Comparison of ENCODE assay signal across 9 mouse cellular contexts in genomic region chr1:165976672-165977448, GRCm38 (mm10). TPM values are rescaled to one million over a fixed set of nuclear protein-coding genes. Genes with fewer than 3 reads are reported as not detected.
DNase-seq lines count a peak whose midpoint lies in the region; ATAC-seq and TF ChIP-seq lines count a peak whose summit lies in the region.
"Had no signal": no experiment of that assay in that cellular context is flagged by ENCODE, and none has a peak within 500 bp of the region (broad histone marks: within the 10 kb centered on the region; RNA-seq: fewer than 3 reads in every experiment).

No protein-coding gene starts in this region.

- H3K9ac ChIP-seq in embryonic facial prominence, embryonic 13.5 days, result no peak overlapping the region
- no peak overlapping the region for H3K9ac ChIP-seq in liver, embryonic 13.5 days

- H3K9me3 ChIP-seq in embryonic facial prominence, embryonic 13.5 days, result no peaks in the 10 kb centered on the region
- H3K9me3 ChIP-seq in embryonic facial prominence, embryonic 10.5 days, result no peaks in the 10 kb centered on the region
- H3K9me3 ChIP-seq in liver, embryonic 13.5 days (replicated peaks), result no peaks in the 10 kb centered on the region

- H3K4me1 ChIP-seq in embryonic facial prominence, embryonic 13.5 days, result peaks cover 4% of the 10 kb centered on the region; the same call in 1 of the 2 replicates
- 0 out of 2 replicates have a peak, but pooled peaks cover 4% of the 10 kb centered on the region for H3K4me1 ChIP-seq in embryonic facial prominence, embryonic 10.5 days
- H3K4me1 ChIP-seq in thymus, adult 2 months (replicated peaks; ENCODE audit: control insufficient read depth, insufficient read depth, low read length), result peaks cover 2% of the 10 kb centered on the region
- H3K4me1 ChIP-seq in liver, embryonic 13.5 days (replicated peaks), result peaks cover 21% of the 10 kb centered on the region

- TF ChIP-seq CTCF in thymus, adult 2 months (IDR thresholded peaks at IDR 0.05; ENCODE audit: borderline replicate concordance, control insufficient read depth, extremely low read depth, insufficient read depth, low read length, poor library complexity), result no peak

- no peak overlapping the region for H3K4me2 ChIP-seq in embryonic facial prominence, embryonic 13.5 days
- no peak overlapping the region for H3K4me2 ChIP-seq in liver, embryonic 13.5 days

- TF ChIP-seq POLR2A in thymus, adult 2 months (IDR thresholded peaks at IDR 0.05; ENCODE audit: control insufficient read depth, extremely low read depth, insufficient read depth, low read length, poor library complexity), result no peak

- H3K36me3 ChIP-seq in embryonic facial prominence, embryonic 13.5 days, result no peaks in the 10 kb centered on the region
- no peaks in the 10 kb centered on the region for H3K36me3 ChIP-seq in embryonic facial prominence, embryonic 10.5 days (replicated peaks)
- H3K36me3 ChIP-seq in thymus, adult 2 months (ENCODE audit: control insufficient read depth, insufficient read depth, low read length), result no peaks in the 10 kb centered on the region
- no peaks in the 10 kb centered on the region for H3K36me3 ChIP-seq in liver, embryonic 13.5 days

- no peak overlapping the region for H3K4me3 ChIP-seq in embryonic facial prominence, embryonic 13.5 days
- no peak overlapping the region for H3K4me3 ChIP-seq in embryonic facial prominence, embryonic 10.5 days
- H3K4me3 ChIP-seq in thymus, adult 2 months (ENCODE audit: control insufficient read depth, insufficient read depth, low read length), result no peak overlapping the region
- H3K4me3 ChIP-seq in liver, embryonic 13.5 days (replicated peaks), result no peak overlapping the region

- WGBS in embryonic facial prominence, embryonic 13.5 days, result 59% methylated on average over 7 of the region's 7 CpGs
- WGBS in embryonic facial prominence, embryonic 10.5 days, result 76% methylated on average over 7 of the region's 7 CpGs
- WGBS in thymus, adult 2 months, result 38% methylated on average over 7 of the region's 7 CpGs
- 27% methylated on average over 7 of the region's 7 CpGs for WGBS in liver, embryonic 13.5 days (ENCODE audit: insufficient replicate concordance)

- no peak for DNase-seq in embryonic facial prominence, embryonic 10.5 days (ENCODE audit: low spot score)
- DNase-seq in thymus, postnatal 0 days (ENCODE audit: low spot score), result peak; percentile 44
- no peak for DNase-seq in thymus, adult 2 months
- no peak for DNase-seq in liver, embryonic 13.5 days
- peak; percentile 40 for DNase-seq in thymus, postnatal 4 days
- DNase-seq in embryo, embryonic 9.5 days (ENCODE audit: extremely low spot score), result no peak
- DNase-seq in embryo, embryonic 10 days (ENCODE audit: low spot score), result no peak

- no peak for ATAC-seq in embryonic facial prominence, embryonic 13.5 days (ENCODE audit: insufficient number of reproducible peaks, insufficient read depth, low FRiP score, low TSS enrichment, low read depth)
- peak; percentile 63 for ATAC-seq in liver, embryonic 13.5 days (ENCODE audit: low read depth)

- peak overlapping the region; percentile 2; the same call in 1 of the 2 replicates for H3K27ac ChIP-seq in embryonic facial prominence, embryonic 13.5 days
- H3K27ac ChIP-seq in embryonic facial prominence, embryonic 10.5 days (replicated peaks), result no peak overlapping the region
- no peak overlapping the region for H3K27ac ChIP-seq in thymus, adult 2 months (ENCODE audit: control insufficient read depth, insufficient read depth, low read length)
- H3K27ac ChIP-seq in liver, embryonic 13.5 days, result no peak overlapping the region; the same call in 1 of the 2 replicates
- H3K27ac ChIP-seq: kidney, postnatal 0 days had no signal

- no peaks in the 10 kb centered on the region for H3K27me3 ChIP-seq in embryonic facial prominence, embryonic 13.5 days
- no peaks in the 10 kb centered on the region for H3K27me3 ChIP-seq in embryonic facial prominence, embryonic 10.5 days (replicated peaks; ENCODE audit: low read depth, poor library complexity, severe bottlenecking)
- no peaks in the 10 kb centered on the region for H3K27me3 ChIP-seq in thymus, adult 2 months (ENCODE audit: control insufficient read depth, insufficient read depth, low read length)
- no peaks in the 10 kb centered on the region for H3K27me3 ChIP-seq in liver, embryonic 13.5 days

RNA-seq across cellular contexts. Expression of gene Pou2f1, which starts 25.6 kb away (rescaled TPM):
- polyA plus RNA-seq in embryonic facial prominence, embryonic 13.5 days (2015; fragmentation: Nextera tagmentation; extraction: Ambion mirVana), result 10.4 and 12.2 TPM in 2 replicates
- 27.0 and 28.1 TPM in 2 replicates for polyA plus RNA-seq in embryonic facial prominence, embryonic 10.5 days (2016; fragmentation: Nextera tagmentation; extraction: Ambion mirVana)
- polyA plus RNA-seq in thymus, postnatal 0 days (2015; fragmentation: Nextera tagmentation; extraction: Ambion mirVana), result 11.4 and 15.7 TPM in 2 replicates
- polyA plus RNA-seq in thymus, adult 2 months (2012; rRNA removed), result 39.7 and 53.4 TPM in 2 replicates
- 4.3 and 5.5 TPM in 2 replicates for polyA plus RNA-seq in liver, embryonic 13.5 days (2015; fragmentation: Nextera tagmentation; extraction: Ambion mirVana)

Comparison
In these comparisons a context has a peak if more than half of its experiments do, and no peak if none do; other contexts are left out.
1. DNase-seq: peak in thymus, postnatal 0 days (single experiment) and thymus, postnatal 4 days (single experiment); none in embryonic facial prominence, embryonic 10.5 days (single experiment), thymus, adult 2 months (single experiment), liver, embryonic 13.5 days (single experiment), embryo, embryonic 9.5 days (single experiment) and embryo, embryonic 10 days (single experiment).